Mouse (Mus musculus): ENCODE data around the gene U2surp.
"Not testable (repeated sequence)": the region's sequence is repeated elsewhere in the genome, so short reads cannot be mapped to it uniquely, and the experiment has no call there.

The U2surp gene

GRCm38 (mm10) chr9:95539176-95539800 lies 27.5 kb upstream of the U2surp start:
- no peak for ATAC-seq (ENCODE audit: low TSS enrichment)

GRCm38 (mm10) chr9:95533817-95534216 lies 22.0 kb upstream of the U2surp start:
- peak; percentile 70 for ATAC-seq (ENCODE audit: low TSS enrichment)

GRCm38 (mm10) chr9:95531144-95531543 lies 19.3 kb upstream of the U2surp start:
- no peak; the same call in 1 of the 2 replicates for ATAC-seq (ENCODE audit: low TSS enrichment)

GRCm38 (mm10) chr9:95527676-95528075 lies 15.9 kb upstream of the U2surp start:
- ATAC-seq (ENCODE audit: low TSS enrichment) = no peak

GRCm38 (mm10) chr9:95525961-95526360 lies 14.2 kb upstream of the U2surp start:
- ATAC-seq (ENCODE audit: low TSS enrichment) = no peak

- no peak for ATAC-seq (ENCODE audit: low TSS enrichment)
Measured at GRCm38 (mm10) chr9:95525376-95525775, 13.6 kb upstream of the U2surp start.

GRCm38 (mm10) chr9:95522561-95522960 lies 10.8 kb upstream of the U2surp start:
- no peak for ATAC-seq (ENCODE audit: low TSS enrichment)

GRCm38 (mm10) chr9:95521566-95521965 lies 9.8 kb upstream of the U2surp start:
- ATAC-seq (ENCODE audit: low TSS enrichment) = no peak

- 0 out of 2 replicates have a peak, but pooled peaks have one; percentile 41 for ATAC-seq (ENCODE audit: low TSS enrichment)
Measured at GRCm38 (mm10) chr9:95521031-95521430, 9.2 kb upstream of the U2surp start.

GRCm38 (mm10) chr9:95520563-95520962 lies 8.8 kb upstream of the U2surp start:
- no peak for ATAC-seq (ENCODE audit: low TSS enrichment)

- not testable (repeated sequence) for ATAC-seq (ENCODE audit: low TSS enrichment)
Measured at GRCm38 (mm10) chr9:95514361-95514760, 2.6 kb upstream of the U2surp start.

- no peak for ATAC-seq (ENCODE audit: low TSS enrichment)
Measured at GRCm38 (mm10) chr9:95513776-95514175, 2.0 kb upstream of the U2surp start.

GRCm38 (mm10) chr9:95512331-95513030 lies 685 bp upstream of the U2surp start:
- ATAC-seq (ENCODE audit: low TSS enrichment) = peak; percentile 47

GRCm38 (mm10) chr9:95510693-95511404 lies 947 bp downstream of the U2surp start:
- ATAC-seq (ENCODE audit: low TSS enrichment) = peak; percentile 2; the same call in 1 of the 2 replicates

GRCm38 (mm10) chr9:95505666-95506065 lies 6.1 kb downstream of the U2surp start:
- no peak for ATAC-seq (ENCODE audit: low TSS enrichment)

- ATAC-seq (ENCODE audit: low TSS enrichment) = no peak
Measured at GRCm38 (mm10) chr9:95499848-95500247, 11.9 kb downstream of the U2surp start.

- ATAC-seq (ENCODE audit: low TSS enrichment) = peak; percentile 82
Measured at GRCm38 (mm10) chr9:95495038-95495437, 16.8 kb downstream of the U2surp start.

- no peak for ATAC-seq (ENCODE audit: low TSS enrichment)
Measured at GRCm38 (mm10) chr9:95493393-95493792, 18.4 kb downstream of the U2surp start.

- peak; percentile 31; the same call in 1 of the 2 replicates for ATAC-seq (ENCODE audit: low TSS enrichment)
Measured at GRCm38 (mm10) chr9:95490003-95490402, 21.8 kb downstream of the U2surp start.

GRCm38 (mm10) chr9:95488861-95489260 lies 22.9 kb downstream of the U2surp start:
- no peak for ATAC-seq (ENCODE audit: low TSS enrichment)

GRCm38 (mm10) chr9:95479981-95480380 lies 31.8 kb downstream of the U2surp start:
- no peak for ATAC-seq (ENCODE audit: low TSS enrichment)

GRCm38 (mm10) chr9:95478443-95478842 lies 33.4 kb downstream of the U2surp start:
- ATAC-seq (ENCODE audit: low TSS enrichment) = no peak

GRCm38 (mm10) chr9:95472926-95473325 lies 38.9 kb downstream of the U2surp start:
- peak; percentile 67; the same call in 1 of the 2 replicates for ATAC-seq (ENCODE audit: low TSS enrichment)
